Mouse (Mus musculus) liver, postnatal 0 days (tissue): Measurements from ENCODE around the gene Banp. TPM values are rescaled to one million over a fixed set of nuclear protein-coding genes. Genes with fewer than 3 reads are reported as not detected.

Experiments
- ATAC-seq: fragments of 200-750 bp; cut with Nextera tagmentation; 2 replicates; pipeline ENCODE4 v1.8.0; 2017; ENCODE audit warnings: mild to moderate bottlenecking, moderate library complexity
- DNase-seq: peaks from one replicate; pipeline ENCODE4 v3.0.0-alpha.2; 2016
- H3K27ac ChIP-seq: fragments of 300-500 bp; sonication (generic); 2 replicates; pipeline ENCODE4 v1.5.1; 2014; ENCODE audit warnings: antibody characterized with exemption, moderate library complexity, mild to moderate bottlenecking, low read depth
- H3K27me3 ChIP-seq: fragments of 300-500 bp; sonication (generic); 2 replicates; pipeline ENCODE4 v1.6.1; 2014; ENCODE audit warnings: low read length, control low read depth, mixed read lengths; ENCODE audit not compliant: insufficient read depth
- H3K36me3 ChIP-seq: fragments of 300-500 bp; sonication (generic); replicated peaks from 2 replicates; pipeline ENCODE4 v1.6.1; 2014; ENCODE audit warnings: mild to moderate bottlenecking, control low read depth, low read length, moderate library complexity, mixed read lengths; ENCODE audit not compliant: insufficient read depth
- H3K4me1 ChIP-seq: fragments of 300-500 bp; sonication (generic); 2 replicates; pipeline ENCODE4 v1.6.1; 2014; ENCODE audit warnings: antibody characterized with exemption, mild to moderate bottlenecking, control low read depth; ENCODE audit not compliant: insufficient read depth
- H3K4me2 ChIP-seq: fragments of 300-500 bp; sonication (generic); 2 replicates; pipeline ENCODE4 v1.6.1; 2014; ENCODE audit warnings: low read depth, mild to moderate bottlenecking, low read length, moderate library complexity, mixed read lengths
- H3K4me3 ChIP-seq: fragments of 300-500 bp; sonication (generic); 2 replicates; pipeline ENCODE4 v1.5.1; 2014; ENCODE audit warnings: low read depth, low read length
- H3K9ac ChIP-seq: fragments of 300-500 bp; sonication (generic); replicated peaks from 2 replicates; pipeline ENCODE4 v1.6.1; 2014; ENCODE audit warnings: mild to moderate bottlenecking, moderate library complexity
- H3K9me3 ChIP-seq: fragments of 300-500 bp; sonication (generic); 2 replicates; pipeline ENCODE4 v1.6.1; 2016; ENCODE audit warnings: mild to moderate bottlenecking, control low read depth, low read length, mixed read lengths
- CTCF ChIP-seq: sonication (generic); IDR thresholded peaks from 2 replicates; pipeline ENCODE4 v1.5.1; 2016; ENCODE audit warnings: antibody characterized with exemption, low read depth
- EP300 ChIP-seq: IDR thresholded peaks from 2 replicates; pipeline ENCODE4 v1.6.1; 2016; ENCODE audit warnings: antibody characterized with exemption, low read depth, mild to moderate bottlenecking
- WGBS: fragments of 180-500 bp; shearing (Covaris S2); extraction: QIAGEN DNeasy Blood & Tissue Kit; methylation state at CpG from one replicate; pipeline ENCODE4 v1.1.7; 2014; ENCODE audit not compliant: insufficient replicate concordance; 5-methylcytosine and 5-hydroxymethylcytosine counted together
- polyA plus RNA-seq: library from polyadenylated mRNA; unstranded; fragments of >200 nt; fragmentation: Nextera tagmentation; extraction: Ambion mirVana; gene quantifications from 2 replicates; pipeline ENCODE4 v1.2.1, GENCODE M21; 2015

Gene Banp
- polyA plus RNA-seq, 1 experiment from 2014 or later = 7.6 TPM

- Histone ChIP-seq H3K9me3 (no peaks in the 10 kb centered on the region), H3K4me2 (no peak overlapping the region), H3K4me1 (peaks cover 15% of the 10 kb centered on the region), H3K27me3 (no peaks in the 10 kb centered on the region), H3K36me3 (peaks cover 18% of the 10 kb centered on the region), H3K9ac (no peak overlapping the region), H3K27ac (no peak overlapping the region), H3K4me3 (no peak overlapping the region)
- 82% methylated on average over 8 of the region's 8 CpGs for WGBS
- ATAC-seq (no peak), DNase-seq (no peak)
- TF ChIP-seq EP300 (no peak), CTCF (no peak)
Measured at GRCm38 (mm10) chr8:121970225-121970624, 20.7 kb downstream of the Banp start.

- no peak for TF ChIP-seq CTCF
- no peak for TF ChIP-seq EP300
Measured at GRCm38 (mm10) chr8:121971488-121972058, 22.0 kb downstream of the Banp start.

GRCm38 (mm10) chr8:121973906-121974305 is 24.4 kb downstream of the Banp start:
- no peak for TF ChIP-seq EP300
- no peak for TF ChIP-seq CTCF
- ATAC-seq = no peak
- no peak overlapping the region for H3K27ac ChIP-seq
- DNase-seq = no peak
- 94% methylated on average over 28 of the region's 28 CpGs for WGBS
- H3K9ac ChIP-seq = no peak overlapping the region
- no peaks in the 10 kb centered on the region for H3K4me1 ChIP-seq
- H3K4me3 ChIP-seq = no peak overlapping the region
- no peak overlapping the region for H3K4me2 ChIP-seq
- H3K36me3 ChIP-seq = peaks cover 39% of the 10 kb centered on the region
- no peaks in the 10 kb centered on the region for H3K27me3 ChIP-seq
- no peaks in the 10 kb centered on the region for H3K9me3 ChIP-seq

More at GRCm38 (mm10) chr8:121971488-121972058, 22.0 kb downstream of the Banp start:
- 57% methylated on average over 17 of the region's 17 CpGs for WGBS
- ATAC-seq (no peak), DNase-seq (no peak)
- Histone ChIP-seq H3K4me2 (peak overlapping the region; percentile 3; the same call in 1 of the 2 replicates), H3K27ac (no peak overlapping the region), H3K36me3 (peaks cover 31% of the 10 kb centered on the region), H3K27me3 (no peaks in the 10 kb centered on the region), H3K4me1 (peaks cover 13% of the 10 kb centered on the region), H3K9me3 (no peaks in the 10 kb centered on the region), H3K9ac (no peak overlapping the region), H3K4me3 (no peak overlapping the region)

- TF ChIP-seq CTCF (peak; percentile 77), EP300 (no peak)
- H3K9me3 ChIP-seq = no peaks in the 10 kb centered on the region
- H3K4me1 ChIP-seq = no peaks in the 10 kb centered on the region
- DNase-seq (no peak), ATAC-seq (no peak)
- no peak overlapping the region for H3K27ac ChIP-seq
- H3K4me3 ChIP-seq = no peak overlapping the region
- H3K4me2 ChIP-seq = no peak overlapping the region
- H3K36me3 ChIP-seq = peaks cover 64% of the 10 kb centered on the region
- WGBS = 70% methylated on average over 8 of the region's 8 CpGs
- H3K9ac ChIP-seq = no peak overlapping the region
- H3K27me3 ChIP-seq = no peaks in the 10 kb centered on the region
Measured at GRCm38 (mm10) chr8:121977819-121978590, 28.5 kb downstream of the Banp start.

- peaks cover 64% of the 10 kb centered on the region for H3K36me3 ChIP-seq
Measured at GRCm38 (mm10) chr8:121978670-121979069, 29.1 kb downstream of the Banp start.

GRCm38 (mm10) chr8:121980792-121981519 is 31.4 kb downstream of the Banp start:
- H3K36me3 ChIP-seq = peaks cover 50% of the 10 kb centered on the region
- no peak for TF ChIP-seq CTCF
- no peak for TF ChIP-seq EP300
- 83% methylated on average over 11 of the region's 11 CpGs for WGBS
- DNase-seq (no peak), ATAC-seq (no peak)
- H3K9ac ChIP-seq = no peak overlapping the region
- H3K27ac ChIP-seq = no peak overlapping the region
- H3K4me2 ChIP-seq = no peak overlapping the region
- no peaks in the 10 kb centered on the region for H3K9me3 ChIP-seq
- H3K4me3 ChIP-seq = no peak overlapping the region
- H3K4me1 ChIP-seq = no peaks in the 10 kb centered on the region
- H3K27me3 ChIP-seq = no peaks in the 10 kb centered on the region

More at GRCm38 (mm10) chr8:121978670-121979069, 29.1 kb downstream of the Banp start:
- no peaks in the 10 kb centered on the region for H3K4me1 ChIP-seq
- H3K4me3 ChIP-seq = no peak overlapping the region
- DNase-seq (no peak), ATAC-seq (no peak)
- H3K9ac ChIP-seq = no peak overlapping the region
- no peak overlapping the region for H3K27ac ChIP-seq
- no peak for TF ChIP-seq EP300
- TF ChIP-seq CTCF = no peak
- H3K9me3 ChIP-seq = no peaks in the 10 kb centered on the region
- 93% methylated on average over 13 of the region's 13 CpGs for WGBS
- H3K4me2 ChIP-seq = no peak overlapping the region
- no peaks in the 10 kb centered on the region for H3K27me3 ChIP-seq
